Mouse (Mus musculus) granulocyte monocyte progenitor cell, adult 5-6 weeks (primary cell): ENCODE data around the gene Stpg2. TPM values are rescaled to one million over a fixed set of nuclear protein-coding genes. Genes with fewer than 3 reads are reported as not detected.
"Not testable (repeated sequence)": the region's sequence is repeated elsewhere in the genome, so short reads cannot be mapped to it uniquely, and the experiment has no call there.

Experiments
- ATAC-seq: replicated peaks from 2 replicates; pipeline ENCODE4 v1.8.0; 2016; ENCODE audit warnings: mild to moderate bottlenecking, moderate TSS enrichment, inconsistent platforms; ENCODE audit not compliant: poor library complexity, severe bottlenecking
- total RNA-seq, 2 experiments: library from RNA; stranded (forward) in 1 of 2; stranded (reverse) in 1 of 2; fragments of 200-712, 200-1000 nt in 1 of 2; fragments of >200 nt in 1 of 2; fragmentation: Nextera tagmentation in 1 of 2; gene quantifications; 2 replicates each; pipeline ENCODE4 v1.2.3; 2014 to 2017

Stpg2 gene
- total RNA-seq, 2 experiments from 2014 or later: not detected

- ATAC-seq: no peak
Measured at GRCm38 (mm10) chr3:139397077-139397865, 191.8 kb downstream of the Stpg2 start.

- ATAC-seq: no peak
Measured at GRCm38 (mm10) chr3:139404673-139405072, 199.2 kb downstream of the Stpg2 start.

GRCm38 (mm10) chr3:139419142-139419541 is 213.6 kb downstream of the Stpg2 start:
- ATAC-seq: no peak

- ATAC-seq: no peak
Measured at GRCm38 (mm10) chr3:139442170-139442569, 236.7 kb downstream of the Stpg2 start.

- no peak for ATAC-seq
Measured at GRCm38 (mm10) chr3:139495939-139496338, 290.4 kb downstream of the Stpg2 start.

GRCm38 (mm10) chr3:139502216-139502615 is 296.7 kb downstream of the Stpg2 start:
- ATAC-seq: no peak

GRCm38 (mm10) chr3:139509275-139509985 is 303.9 kb downstream of the Stpg2 start:
- no peak for ATAC-seq

- no peak for ATAC-seq
Measured at GRCm38 (mm10) chr3:139578496-139578895, 373.0 kb downstream of the Stpg2 start.

GRCm38 (mm10) chr3:139581298-139581697 is 375.8 kb downstream of the Stpg2 start:
- ATAC-seq: no peak

- ATAC-seq: no peak
Measured at GRCm38 (mm10) chr3:139599508-139599907, 394.0 kb downstream of the Stpg2 start.

GRCm38 (mm10) chr3:139608267-139608666 is 402.8 kb downstream of the Stpg2 start:
- ATAC-seq: not testable (repeated sequence)

GRCm38 (mm10) chr3:139614641-139615040 is 409.1 kb downstream of the Stpg2 start:
- no peak for ATAC-seq

GRCm38 (mm10) chr3:139615791-139616190 is 410.3 kb downstream of the Stpg2 start:
- no peak for ATAC-seq

- no peak for ATAC-seq
Measured at GRCm38 (mm10) chr3:139637887-139638286, 432.4 kb downstream of the Stpg2 start.

- ATAC-seq: no peak
Measured at GRCm38 (mm10) chr3:139651505-139651904, 446.0 kb downstream of the Stpg2 start.

GRCm38 (mm10) chr3:139659416-139659815 is 453.9 kb downstream of the Stpg2 start:
- no peak for ATAC-seq

- ATAC-seq: peak; percentile 66
Measured at GRCm38 (mm10) chr3:139662241-139662640, 456.7 kb downstream of the Stpg2 start.

GRCm38 (mm10) chr3:139663712-139664245 is 458.3 kb downstream of the Stpg2 start:
- no peak for ATAC-seq

GRCm38 (mm10) chr3:139665047-139665446 is 459.6 kb downstream of the Stpg2 start:
- ATAC-seq: no peak; the same call in 1 of the 2 replicates

GRCm38 (mm10) chr3:139676192-139676591 is 470.7 kb downstream of the Stpg2 start:
- ATAC-seq: no peak

GRCm38 (mm10) chr3:139676723-139677122 is 471.2 kb downstream of the Stpg2 start:
- no peak for ATAC-seq
